Mouse (Mus musculus) Patski (cell line): ENCODE data around the gene Kcnmb2. TPM values are rescaled to one million over a fixed set of nuclear protein-coding genes. Genes with fewer than 3 reads are reported as not detected.

ENCODE experiments used
- ATAC-seq: fragments of 100-300 bp; one replicate; pipeline ENCODE4 v1.8.0; 2021
- CTCF ChIA-PET: fragments of 350-600 bp; sonication (Branson Sonifier 250); formaldehyde crosslinking; loops from one replicate; lab custom pipeline; 2022; ENCODE audit warnings: inconsistent platforms; lab: Charles Lee
- POLR2A ChIA-PET: fragments of 350-600 bp; sonication (Branson Sonifier 250); formaldehyde crosslinking; loops from one replicate; lab custom pipeline; 2022; ENCODE audit warnings: antibody characterized with exemption, inconsistent platforms; lab: Charles Lee
- DNase-seq: peaks from one replicate; pipeline ENCODE4 v3.0.0-alpha.2; 2011; ENCODE audit warnings: low read depth, low spot score
- H3K27me3 ChIP-seq: fragments of 371-371 bp; one replicate; pipeline ENCODE4 v1.5.1; 2021
- CTCF ChIP-seq: fragments of 100-300 bp; IDR thresholded peaks from one replicate; pipeline ENCODE4 v1.5.1; 2021
- in situ Hi-C: fragments of 300-500 bp; cut with MboI; formaldehyde crosslinking; loops from 3 replicates; pipeline ENCODE4 v1.11.1; 2018; ENCODE audit warnings: low pct_unique_long_range_greater_than_20kb, mixed read lengths
- polyA plus RNA-seq: library from polyadenylated mRNA; unstranded; gene quantifications from one replicate; pipeline ENCODE4 v1.2.3, GENCODE M21; 2021

Kcnmb2 gene
- polyA plus RNA-seq, 1 experiment from 2014 or later, result not detected

GRCm38 (mm10) chr3:32144194-32144593, 241.9 kb downstream of the Kcnmb2 start:
- in situ Hi-C loops, result no loop called here
- H3K27me3 ChIP-seq, result peaks cover 20% of the 10 kb centered on the region
- ChIA-PET POLR2A (no interaction called here), CTCF (interaction anchor here (0.8 kb wide), 1 partner anchor 14 kb away, joined by 3 read pairs; no protein-coding TSS in a partner anchor)
- ATAC-seq (no peak), DNase-seq (no peak)
- no peak for TF ChIP-seq CTCF

- TF ChIP-seq CTCF, result no peak
- DNase-seq, result no peak
- peaks cover 20% of the 10 kb centered on the region for H3K27me3 ChIP-seq
- CTCF ChIA-PET, result no interaction called here
- in situ Hi-C loops, result no loop called here
- ATAC-seq, result no peak
- POLR2A ChIA-PET, result no interaction called here
Observed at GRCm38 (mm10) chr3:32144655-32145054, 242.3 kb downstream of the Kcnmb2 start.

GRCm38 (mm10) chr3:32147739-32148138, 245.4 kb downstream of the Kcnmb2 start:
- ATAC-seq, result no peak
- TF ChIP-seq CTCF, result no peak
- in situ Hi-C loops, result no loop called here
- peaks cover 25% of the 10 kb centered on the region for H3K27me3 ChIP-seq
- ChIA-PET POLR2A (no interaction called here), CTCF (interaction anchor here (1.0 kb wide), 1 partner anchor 12 kb away, joined by 3 read pairs; no protein-coding TSS in a partner anchor)
- no peak for DNase-seq

- no peak for TF ChIP-seq CTCF
- CTCF ChIA-PET, result interaction anchor here (1.0 kb wide), 1 partner anchor 16 kb away, joined by 3 read pairs; no protein-coding TSS in a partner anchor
- POLR2A ChIA-PET, result no interaction called here
- ATAC-seq, result no peak
- DNase-seq, result no peak
- peaks cover 18% of the 10 kb centered on the region for H3K27me3 ChIP-seq
- in situ Hi-C loops, result no loop called here
Observed at GRCm38 (mm10) chr3:32149851-32150570, 247.7 kb downstream of the Kcnmb2 start.

- in situ Hi-C loops, result loop anchor here (25.0 kb wide), 1 partner anchor 1043 kb away; the partner anchor contains the start of gene Cldn11
- ChIA-PET CTCF (no interaction called here), POLR2A (no interaction called here)
- ATAC-seq (no peak), DNase-seq (no peak)
- TF ChIP-seq CTCF, result no peak
- H3K27me3 ChIP-seq, result no peaks in the 10 kb centered on the region
Observed at GRCm38 (mm10) chr3:32180519-32180918, 278.2 kb downstream of the Kcnmb2 start.

GRCm38 (mm10) chr3:32185855-32186522, 283.7 kb downstream of the Kcnmb2 start:
- in situ Hi-C loops, result loop anchor here (25.0 kb wide), 1 partner anchor 1049 kb away; the partner anchor contains the start of gene Cldn11
- DNase-seq (no peak), ATAC-seq (no peak)
- CTCF ChIA-PET, result interaction anchor here (1.2 to 1.6 kb wide), 2 partner anchors 9 to 12 kb away, joined by 3 to 4 read pairs; no protein-coding TSS in a partner anchor
- H3K27me3 ChIP-seq, result peaks cover 14% of the 10 kb centered on the region
- POLR2A ChIA-PET, result no interaction called here
- TF ChIP-seq CTCF, result no peak

- TF ChIP-seq CTCF, result peak; percentile 85
- DNase-seq (no peak), ATAC-seq (no peak)
- ChIA-PET POLR2A (no interaction called here), CTCF (interaction anchor here (0.9 kb wide), 1 partner anchor 21 kb away, joined by 3 read pairs; no protein-coding TSS in a partner anchor)
- peaks cover 14% of the 10 kb centered on the region for H3K27me3 ChIP-seq
- in situ Hi-C loops, result loop anchor here (25.0 kb wide), 1 partner anchor 1051 kb away; the partner anchor contains the start of gene Cldn11
Observed at GRCm38 (mm10) chr3:32188521-32188920, 286.2 kb downstream of the Kcnmb2 start.

- POLR2A ChIA-PET, result no interaction called here
- no peak for TF ChIP-seq CTCF
- DNase-seq (no peak), ATAC-seq (no peak)
- CTCF ChIA-PET, result interaction anchor here (0.9 kb wide), 1 partner anchor 21 kb away, joined by 3 read pairs; no protein-coding TSS in a partner anchor
- peaks cover 14% of the 10 kb centered on the region for H3K27me3 ChIP-seq
- in situ Hi-C loops, result loop anchor here (25.0 kb wide), 1 partner anchor 1052 kb away; the partner anchor contains the start of gene Cldn11
Observed at GRCm38 (mm10) chr3:32188955-32189354, 286.6 kb downstream of the Kcnmb2 start.

- H3K27me3 ChIP-seq, result peaks cover 14% of the 10 kb centered on the region
- CTCF ChIA-PET, result interaction anchor here (1.4 kb wide), 1 partner anchor 112 kb away, joined by 3 read pairs; no protein-coding TSS in a partner anchor
- in situ Hi-C loops, result loop anchor here (5.0 to 25.0 kb wide), 2 partner anchors 398 to 1053 kb away; partner anchors contain the start of gene Cldn11
- DNase-seq (no peak), ATAC-seq (no peak)
- POLR2A ChIA-PET, result no interaction called here
- TF ChIP-seq CTCF, result no peak
Observed at GRCm38 (mm10) chr3:32189956-32190355, 287.6 kb downstream of the Kcnmb2 start.

- CTCF ChIA-PET, result interaction anchor here (1.3 kb wide), 1 partner anchor 9 kb away, joined by 3 read pairs; no protein-coding TSS in a partner anchor
- in situ Hi-C loops, result loop anchor here (5.0 to 25.0 kb wide), 2 partner anchors 402 to 1057 kb away; partner anchors contain the start of gene Cldn11
- no peak for ATAC-seq
- no peak for TF ChIP-seq CTCF
- DNase-seq, result no peak
- POLR2A ChIA-PET, result no interaction called here
- H3K27me3 ChIP-seq, result no peaks in the 10 kb centered on the region
Observed at GRCm38 (mm10) chr3:32194014-32194413, 291.7 kb downstream of the Kcnmb2 start.
